ENCODE assay signal across 30 mouse cellular contexts in the genomic region with DNA sequence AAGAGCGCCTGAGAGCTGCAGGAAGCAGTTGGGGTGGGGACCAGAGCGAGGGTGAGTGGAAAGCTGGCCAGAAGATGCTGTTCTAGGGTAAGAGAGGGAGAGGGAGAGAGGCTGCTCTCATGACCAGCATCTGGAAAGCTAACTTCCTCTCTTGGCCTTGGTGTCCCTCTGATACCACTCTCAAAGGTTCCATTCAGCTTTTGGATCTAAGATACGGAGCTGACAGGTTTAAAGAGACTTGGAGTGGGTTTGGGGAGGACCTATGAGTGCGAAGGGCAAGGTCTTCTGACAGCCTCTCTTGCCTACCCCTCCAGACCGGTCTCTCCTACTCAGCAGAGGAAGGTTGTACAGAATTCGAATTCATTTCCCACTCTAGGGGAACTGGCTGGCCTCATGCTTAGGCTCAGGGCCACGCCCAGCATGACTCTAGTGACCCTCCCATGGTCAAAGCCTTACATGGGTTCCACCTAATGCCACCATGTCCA. TPM values are rescaled to one million over a fixed set of nuclear protein-coding genes. Genes with fewer than 3 reads are reported as not detected.
A peak's percentile ranks its signal among the peaks of the same experiment; 100 is the strongest.
DNase-seq lines count a peak whose midpoint lies in the region; ATAC-seq and TF ChIP-seq lines count a peak whose summit lies in the region.
"Had no signal": no experiment of that assay in that cellular context is flagged by ENCODE, and none has a peak within 500 bp of the region (broad histone marks: within the 10 kb centered on the region; RNA-seq: fewer than 3 reads in every experiment).

No protein-coding gene starts in this region.

- no peak for TF ChIP-seq CTCF in stomach, postnatal 0 days (IDR thresholded peaks at IDR 0.05; ENCODE audit: low read depth)

- ATAC-seq in heart, embryonic 11.5 days (replicated peaks; ENCODE audit: insufficient number of reproducible peaks, low FRiP score, low TSS enrichment) = peak; percentile 37; the same call in 1 of the 2 replicates
- peak; percentile 37; the same call in 1 of the 2 replicates for ATAC-seq in stomach, embryonic 15.5 days (ENCODE audit: insufficient read depth, low FRiP score, low read depth)
- ATAC-seq in stomach, postnatal 0 days (ENCODE audit: low FRiP score, low TSS enrichment) = no peak
- ATAC-seq in liver, embryonic 11.5 days (replicated peaks; ENCODE audit: low FRiP score) = peak; percentile 42
- ATAC-seq in liver, embryonic 16.5 days (ENCODE audit: low read depth) = peak; percentile 45
- ATAC-seq: forebrain, embryonic 13.5 days; hindbrain, embryonic 16.5 days had no signal

- H3K4me1 ChIP-seq in heart, embryonic 11.5 days (ENCODE audit: control insufficient read depth, insufficient read depth, low read length) = no peaks in the 10 kb centered on the region
- no peaks in the 10 kb centered on the region for H3K4me1 ChIP-seq in heart, embryonic 10.5 days
- H3K4me1 ChIP-seq in stomach, embryonic 15.5 days = no peaks in the 10 kb centered on the region
- H3K4me1 ChIP-seq in stomach, postnatal 0 days (replicated peaks; ENCODE audit: control insufficient read depth, insufficient read depth) = no peaks in the 10 kb centered on the region
- no peaks in the 10 kb centered on the region for H3K4me1 ChIP-seq in liver, embryonic 11.5 days (replicated peaks; ENCODE audit: control insufficient read depth, insufficient read depth, low read length)
- peaks cover 18% of the 10 kb centered on the region for H3K4me1 ChIP-seq in liver, embryonic 16.5 days (ENCODE audit: control insufficient read depth, low read depth, low read length)
- H3K4me1 ChIP-seq: embryonic facial prominence, embryonic 13.5 days; forebrain, embryonic 13.5 days had no signal

- 80% methylated on average over 7 of the region's 7 CpGs for WGBS in heart, embryonic 11.5 days (ENCODE audit: insufficient replicate concordance)
- 82% methylated on average over 7 of the region's 7 CpGs for WGBS in heart, embryonic 10.5 days
- 92% methylated on average over 7 of the region's 7 CpGs for WGBS in stomach, embryonic 15.5 days
- 89% methylated on average over 7 of the region's 7 CpGs for WGBS in stomach, postnatal 0 days
- WGBS in liver, embryonic 11.5 days = 90% methylated on average over 7 of the region's 7 CpGs
- WGBS in liver, embryonic 16.5 days (ENCODE audit: insufficient replicate concordance) = 82% methylated on average over 7 of the region's 7 CpGs

- H3K36me3 ChIP-seq in heart, embryonic 11.5 days (ENCODE audit: control insufficient read depth, insufficient read depth, low read length) = no peaks in the 10 kb centered on the region
- H3K36me3 ChIP-seq in heart, embryonic 10.5 days = 0 out of 2 replicates have a peak, but pooled peaks cover 3% of the 10 kb centered on the region
- H3K36me3 ChIP-seq in stomach, embryonic 15.5 days = no peaks in the 10 kb centered on the region
- no peaks in the 10 kb centered on the region for H3K36me3 ChIP-seq in stomach, postnatal 0 days (ENCODE audit: control insufficient read depth, insufficient read depth, low read length)
- H3K36me3 ChIP-seq in liver, embryonic 11.5 days (ENCODE audit: control insufficient read depth, insufficient read depth, low read length) = no peaks in the 10 kb centered on the region; the same call in 1 of the 2 replicates
- peaks cover 46% of the 10 kb centered on the region for H3K36me3 ChIP-seq in liver, embryonic 16.5 days (ENCODE audit: control insufficient read depth, insufficient read depth)
- H3K36me3 ChIP-seq: embryonic facial prominence, embryonic 13.5 days; G1E; kidney, embryonic 15.5 days; neural tube, embryonic 12.5 days had no signal

- no peaks in the 10 kb centered on the region; the same call in 1 of the 2 replicates for H3K27me3 ChIP-seq in heart, embryonic 11.5 days (ENCODE audit: control insufficient read depth, insufficient read depth, low read length)
- peaks cover 21% of the 10 kb centered on the region for H3K27me3 ChIP-seq in heart, embryonic 10.5 days (ENCODE audit: insufficient read depth, poor library complexity, severe bottlenecking)
- no peaks in the 10 kb centered on the region for H3K27me3 ChIP-seq in stomach, embryonic 15.5 days (replicated peaks)
- no peaks in the 10 kb centered on the region for H3K27me3 ChIP-seq in stomach, postnatal 0 days (ENCODE audit: control insufficient read depth, insufficient read depth, low read length)
- peaks cover 20% of the 10 kb centered on the region for H3K27me3 ChIP-seq in liver, embryonic 11.5 days (replicated peaks; ENCODE audit: control insufficient read depth, insufficient read depth, low read length)
- H3K27me3 ChIP-seq in liver, embryonic 16.5 days (ENCODE audit: control insufficient read depth, insufficient read depth, low read depth, low read length) = no peaks in the 10 kb centered on the region
- H3K27me3 ChIP-seq: forebrain, embryonic 13.5 days; neural tube, embryonic 12.5 days had no signal

- no peak overlapping the region for H3K27ac ChIP-seq in heart, embryonic 11.5 days (ENCODE audit: low read depth, low read length)
- H3K27ac ChIP-seq in heart, embryonic 10.5 days = no peak overlapping the region
- H3K27ac ChIP-seq in stomach, embryonic 15.5 days = no peak overlapping the region
- H3K27ac ChIP-seq in stomach, postnatal 0 days (replicated peaks) = no peak overlapping the region
- no peak overlapping the region for H3K27ac ChIP-seq in liver, embryonic 11.5 days (ENCODE audit: low read depth, low read length)
- peak overlapping the region; percentile 32 for H3K27ac ChIP-seq in liver, embryonic 16.5 days (ENCODE audit: low read length)
- H3K27ac ChIP-seq: embryonic facial prominence, embryonic 13.5 days; forebrain, embryonic 13.5 days; kidney, embryonic 15.5 days; layer of hippocampus, adult 2 months; neural tube, embryonic 12.5 days had no signal

- no peak overlapping the region for H3K9ac ChIP-seq in heart, embryonic 11.5 days (ENCODE audit: low read depth, low read length)
- no peak overlapping the region for H3K9ac ChIP-seq in stomach, embryonic 15.5 days
- no peak overlapping the region for H3K9ac ChIP-seq in stomach, postnatal 0 days (ENCODE audit: low read length)
- H3K9ac ChIP-seq in liver, embryonic 11.5 days (ENCODE audit: low read depth, low read length) = no peak overlapping the region
- H3K9ac ChIP-seq in liver, embryonic 16.5 days (ENCODE audit: low read depth, low read length) = no peak overlapping the region
- H3K9ac ChIP-seq: embryonic facial prominence, embryonic 13.5 days; forebrain, embryonic 13.5 days; kidney, embryonic 15.5 days; neural tube, embryonic 12.5 days had no signal

- no peak overlapping the region for H3K4me3 ChIP-seq in heart, embryonic 11.5 days (ENCODE audit: low read depth, low read length)
- H3K4me3 ChIP-seq in heart, embryonic 10.5 days = no peak overlapping the region
- H3K4me3 ChIP-seq in stomach, embryonic 15.5 days (replicated peaks) = no peak overlapping the region
- no peak overlapping the region for H3K4me3 ChIP-seq in stomach, postnatal 0 days (ENCODE audit: low read depth, low read length)
- no peak overlapping the region for H3K4me3 ChIP-seq in liver, embryonic 11.5 days (ENCODE audit: low read depth, low read length)
- no peak overlapping the region for H3K4me3 ChIP-seq in liver, embryonic 16.5 days (ENCODE audit: low read depth, low read length)
- H3K4me3 ChIP-seq: embryonic facial prominence, embryonic 13.5 days; forebrain, embryonic 13.5 days; kidney, embryonic 15.5 days; layer of hippocampus, adult 2 months; myocyte; neural tube, embryonic 12.5 days had no signal

- no peak overlapping the region for H3K4me2 ChIP-seq in heart, embryonic 11.5 days
- H3K4me2 ChIP-seq in stomach, embryonic 15.5 days = no peak overlapping the region
- no peak overlapping the region for H3K4me2 ChIP-seq in stomach, postnatal 0 days (replicated peaks; ENCODE audit: low read depth)
- no peak overlapping the region for H3K4me2 ChIP-seq in liver, embryonic 11.5 days
- no peak overlapping the region for H3K4me2 ChIP-seq in liver, embryonic 16.5 days (ENCODE audit: low read depth, low read length)
- H3K4me2 ChIP-seq: embryonic facial prominence, embryonic 13.5 days; forebrain, embryonic 13.5 days; kidney, embryonic 15.5 days; midbrain, embryonic 11.5 days; neural tube, embryonic 12.5 days had no signal

- no peaks in the 10 kb centered on the region for H3K9me3 ChIP-seq in heart, embryonic 11.5 days (replicated peaks; ENCODE audit: control insufficient read depth, low read length)
- H3K9me3 ChIP-seq in heart, embryonic 10.5 days = no peaks in the 10 kb centered on the region
- H3K9me3 ChIP-seq in stomach, embryonic 15.5 days = no peaks in the 10 kb centered on the region
- no peaks in the 10 kb centered on the region for H3K9me3 ChIP-seq in stomach, postnatal 0 days (ENCODE audit: control insufficient read depth, low read length)
- H3K9me3 ChIP-seq in liver, embryonic 11.5 days (ENCODE audit: control insufficient read depth, low read length) = no peaks in the 10 kb centered on the region
- no peaks in the 10 kb centered on the region for H3K9me3 ChIP-seq in liver, embryonic 16.5 days (replicated peaks; ENCODE audit: control insufficient read depth, low read length)
- H3K9me3 ChIP-seq: embryonic facial prominence, embryonic 13.5 days; forebrain, embryonic 13.5 days; G1E; kidney, embryonic 15.5 days; neural tube, embryonic 12.5 days had no signal

- DNase-seq in heart, embryonic 10.5 days (ENCODE audit: low spot score) = no peak
- no peak for DNase-seq in stomach, postnatal 0 days (ENCODE audit: low spot score)
- no peak for DNase-seq in liver, embryonic 11.5 days (ENCODE audit: low spot score)
- DNase-seq in layer of hippocampus, postnatal 36 days = no peak
- DNase-seq in kidney, postnatal 36 days = no peak
- DNase-seq: adrenal gland, adult 8-10 months; cerebellum, adult 11 months; cerebellum, adult 9-10 months; gastrocnemius, postnatal 14 days; heart, postnatal 14 days; kidney, adult 18-20 months; kidney, postnatal 25 days; lung, postnatal 36 days; right cerebral cortex, postnatal 4 days; thymus, adult 18-20 months; thymus, postnatal 25 days had no signal

- TF ChIP-seq EP300 in stomach, postnatal 0 days (optimal IDR thresholded peaks at IDR 0.05) = no peak

RNA-seq across cellular contexts. Expression of gene Slc4a1, which starts 17.9 kb away (rescaled TPM):
- 102 and 112 TPM in 2 replicates for polyA plus RNA-seq in heart, embryonic 11.5 days (2014; fragmentation: Nextera tagmentation; extraction: Ambion mirVana)
- polyA plus RNA-seq in heart, embryonic 10.5 days (2016; fragmentation: Nextera tagmentation; extraction: Ambion mirVana) = 88.9 and 128 TPM in 2 replicates
- 31.8 and 68.8 TPM in 2 replicates for polyA plus RNA-seq in stomach, embryonic 15.5 days (2015; fragmentation: Nextera tagmentation; extraction: Ambion mirVana)
- 0.72 and 1.1 TPM in 2 replicates for polyA plus RNA-seq in stomach, postnatal 0 days (2015; fragmentation: Nextera tagmentation; extraction: Ambion mirVana)
- 191 and 229 TPM in 2 replicates for polyA plus RNA-seq in liver, embryonic 11.5 days (2014; fragmentation: Nextera tagmentation; extraction: Ambion mirVana)
- polyA plus RNA-seq in liver, embryonic 16.5 days (2015; fragmentation: Nextera tagmentation; extraction: Ambion mirVana) = 1,073 and 1,144 TPM in 2 replicates
- total RNA-seq in layer of hippocampus, postnatal 36 days (2021) = under 1 TPM; 0.10 to 0.15 TPM
- polyA plus RNA-seq: myocyte had no signal

RNA-seq across cellular contexts. Expression of gene Ubtf, which starts 28.6 kb away (rescaled TPM):
- 52.4 and 56.4 TPM in 2 replicates for polyA plus RNA-seq in heart, embryonic 11.5 days (2014; fragmentation: Nextera tagmentation; extraction: Ambion mirVana)
- polyA plus RNA-seq in heart, embryonic 10.5 days (2016; fragmentation: Nextera tagmentation; extraction: Ambion mirVana) = 60.4 and 75.4 TPM in 2 replicates
- polyA plus RNA-seq in stomach, embryonic 15.5 days (2015; fragmentation: Nextera tagmentation; extraction: Ambion mirVana) = 82.7 and 83.0 TPM in 2 replicates
- polyA plus RNA-seq in stomach, postnatal 0 days (2015; fragmentation: Nextera tagmentation; extraction: Ambion mirVana) = 46.6 and 46.7 TPM in 2 replicates
- 104 and 108 TPM in 2 replicates for polyA plus RNA-seq in liver, embryonic 11.5 days (2014; fragmentation: Nextera tagmentation; extraction: Ambion mirVana)
- 44.5 and 46.4 TPM in 2 replicates for polyA plus RNA-seq in liver, embryonic 16.5 days (2015; fragmentation: Nextera tagmentation; extraction: Ambion mirVana)
- total RNA-seq in layer of hippocampus, postnatal 36 days (2021) = 100 to 1,000 TPM; 127 to 128 TPM

RNA-seq across cellular contexts. Expression of gene Rundc3a, which starts 45.1 kb away (rescaled TPM):
- polyA plus RNA-seq in heart, embryonic 11.5 days (2014; fragmentation: Nextera tagmentation; extraction: Ambion mirVana) = 1.3 TPM in 2 replicates
- polyA plus RNA-seq in heart, embryonic 10.5 days (2016; fragmentation: Nextera tagmentation; extraction: Ambion mirVana) = 0.74 and 1.8 TPM in 2 replicates
- 8.8 and 9.2 TPM in 2 replicates for polyA plus RNA-seq in stomach, embryonic 15.5 days (2015; fragmentation: Nextera tagmentation; extraction: Ambion mirVana)
- 5.1 and 5.9 TPM in 2 replicates for polyA plus RNA-seq in stomach, postnatal 0 days (2015; fragmentation: Nextera tagmentation; extraction: Ambion mirVana)
- 1.8 and 2.6 TPM in 2 replicates for polyA plus RNA-seq in liver, embryonic 11.5 days (2014; fragmentation: Nextera tagmentation; extraction: Ambion mirVana)
- 2.1 and 2.2 TPM in 2 replicates for polyA plus RNA-seq in liver, embryonic 16.5 days (2015; fragmentation: Nextera tagmentation; extraction: Ambion mirVana)
- total RNA-seq in layer of hippocampus, postnatal 36 days (2021) = 100 to 1,000 TPM; 455 to 507 TPM
- total RNA-seq: granulocyte monocyte progenitor cell, adult 5-6 weeks; megakaryocyte, adult 5-6 weeks had no signal
- polyA plus RNA-seq: G1E had no signal

RNA-seq across cellular contexts. Expression of gene Atxn7l3, which starts 51.7 kb away (rescaled TPM):
- polyA plus RNA-seq in heart, embryonic 11.5 days (2014; fragmentation: Nextera tagmentation; extraction: Ambion mirVana) = 9.9 and 12.0 TPM in 2 replicates
- 9.1 and 14.3 TPM in 2 replicates for polyA plus RNA-seq in heart, embryonic 10.5 days (2016; fragmentation: Nextera tagmentation; extraction: Ambion mirVana)
- polyA plus RNA-seq in stomach, embryonic 15.5 days (2015; fragmentation: Nextera tagmentation; extraction: Ambion mirVana) = 14.5 and 14.8 TPM in 2 replicates
- 6.9 and 7.3 TPM in 2 replicates for polyA plus RNA-seq in stomach, postnatal 0 days (2015; fragmentation: Nextera tagmentation; extraction: Ambion mirVana)
- polyA plus RNA-seq in liver, embryonic 11.5 days (2014; fragmentation: Nextera tagmentation; extraction: Ambion mirVana) = 11.4 and 14.7 TPM in 2 replicates
- 3.0 and 3.2 TPM in 2 replicates for polyA plus RNA-seq in liver, embryonic 16.5 days (2015; fragmentation: Nextera tagmentation; extraction: Ambion mirVana)
- 100 to 1,000 TPM; 172 to 173 TPM for total RNA-seq in layer of hippocampus, postnatal 36 days (2021)

RNA-seq across cellular contexts. Expression of gene Slc25a39, which starts 59.6 kb away (rescaled TPM):
- polyA plus RNA-seq in heart, embryonic 11.5 days (2014; fragmentation: Nextera tagmentation; extraction: Ambion mirVana) = 274 and 281 TPM in 2 replicates
- 313 and 314 TPM in 2 replicates for polyA plus RNA-seq in heart, embryonic 10.5 days (2016; fragmentation: Nextera tagmentation; extraction: Ambion mirVana)
- polyA plus RNA-seq in stomach, embryonic 15.5 days (2015; fragmentation: Nextera tagmentation; extraction: Ambion mirVana) = 256 and 259 TPM in 2 replicates
- 189 and 200 TPM in 2 replicates for polyA plus RNA-seq in stomach, postnatal 0 days (2015; fragmentation: Nextera tagmentation; extraction: Ambion mirVana)
- 282 and 283 TPM in 2 replicates for polyA plus RNA-seq in liver, embryonic 11.5 days (2014; fragmentation: Nextera tagmentation; extraction: Ambion mirVana)
- polyA plus RNA-seq in liver, embryonic 16.5 days (2015; fragmentation: Nextera tagmentation; extraction: Ambion mirVana) = 454 and 500 TPM in 2 replicates
- 10 to 100 TPM; 61.9 to 64.0 TPM for total RNA-seq in layer of hippocampus, postnatal 36 days (2021)

Comparison
In these comparisons a context has a peak if more than half of its experiments do, and no peak if none do; other contexts are left out.
1. RNA of gene Slc4a1, which starts 17.9 kb away (polyA plus RNA-seq): 1,073 to 1,144 TPM in liver, embryonic 16.5 days, 191 to 229 TPM in liver, embryonic 11.5 days, 102 to 112 TPM in heart, embryonic 11.5 days, 88.9 to 128 TPM in heart, embryonic 10.5 days and 31.8 to 68.8 TPM in stomach, embryonic 15.5 days; 0.72 to 1.1 TPM in stomach, postnatal 0 days; every median in the first group is over 10 times any median in the second.